Mouse (Mus musculus) spleen, postnatal 14 days (tissue): ENCODE results near the gene Baiap2l2.
A peak's percentile ranks its signal among the peaks of the same experiment; 100 is the strongest.

Experiments used
- DNase-seq, 2 experiments: peaks; one replicate each; pipeline ENCODE4 v3.0.0; 2021 to 2022; ENCODE audit warnings: low spot score in 2 of 2

Baiap2l2 gene

GRCm38 (mm10) chr15:79212750-79213446 is 72.4 kb downstream of the Baiap2l2 start:
- DNase-seq, result no peak

DNA sequence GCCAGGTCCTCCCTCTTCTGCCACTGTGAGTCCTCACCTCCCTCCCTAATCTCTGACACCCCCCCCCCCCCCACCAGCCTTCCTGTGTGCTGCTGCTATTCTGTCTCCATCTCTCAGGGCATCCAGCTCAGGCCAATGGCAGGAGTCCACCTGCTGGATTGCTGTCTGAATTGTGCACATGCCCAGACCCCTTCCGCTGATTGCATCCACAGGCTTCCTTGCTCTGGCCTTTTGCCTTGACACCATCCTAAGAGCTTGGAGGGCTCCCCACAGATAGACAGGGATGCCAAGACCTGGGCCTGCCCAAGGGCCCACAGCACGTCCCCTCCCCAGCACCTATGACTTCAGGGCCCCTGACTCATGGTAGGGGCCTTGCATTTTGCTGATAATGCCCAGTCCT is 75.0 kb downstream of the Baiap2l2 start:
- DNase-seq, result no peak

- peak in 1 of 2 experiments; percentile 15 for DNase-seq
These were observed 76.4 kb downstream of the Baiap2l2 start for GRCm38 (mm10) chr15:79208758-79209439.

GRCm38 (mm10) chr15:79208211-79208610 is 77.1 kb downstream of the Baiap2l2 start:
- no peak for DNase-seq
